Mouse (Mus musculus) cerebellum, postnatal 25 days (tissue): ENCODE results near the gene Dscaml1.

Source experiments
- DNase-seq, 2 experiments: peaks; one replicate each; pipeline ENCODE4 v3.0.0; 2021; ENCODE audit warnings: mixed read lengths in 2 of 2

The Dscaml1 gene

GRCm38 (mm10) chr9:45412287-45412686 is 14.1 kb upstream of the Dscaml1 start:
- DNase-seq: peak; percentile 94 to 96

DNA sequence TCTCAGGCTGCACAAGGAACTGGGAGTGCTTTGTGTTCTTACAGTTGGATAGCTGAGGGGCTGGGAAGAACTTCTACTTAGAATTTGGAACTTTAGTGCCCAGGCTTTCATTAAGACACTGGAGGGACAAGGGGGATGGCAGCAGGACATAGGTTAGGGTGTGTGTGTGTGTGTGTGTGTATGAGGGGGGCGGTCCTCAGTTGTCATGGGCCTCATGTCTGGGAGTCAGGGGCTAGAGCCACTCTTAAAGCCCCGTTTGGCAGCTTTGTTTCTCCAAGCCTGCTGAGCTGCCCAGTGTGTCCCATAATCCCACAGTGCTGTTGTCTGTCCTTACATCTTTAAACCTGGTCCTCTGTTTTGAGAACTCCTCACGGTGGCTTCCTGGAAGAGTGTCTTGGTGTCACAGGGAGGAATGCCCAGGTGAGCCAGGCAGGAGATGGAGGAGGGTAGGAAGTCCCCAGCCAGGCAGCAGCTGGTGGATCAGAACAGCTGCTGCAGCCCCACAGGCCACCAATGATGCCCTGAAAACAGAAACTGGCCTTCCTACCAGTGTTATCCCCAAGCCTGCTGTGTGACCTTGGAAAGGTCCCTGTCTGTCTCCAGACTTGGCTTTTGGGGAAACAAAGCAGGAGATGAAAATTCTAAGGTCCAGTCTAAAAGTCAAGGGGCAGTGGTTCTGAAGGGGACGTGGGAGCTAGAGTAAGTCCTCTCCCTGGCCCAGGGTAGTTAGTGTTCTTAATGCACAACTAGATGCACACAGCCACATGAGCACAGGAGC is 13.5 kb upstream of the Dscaml1 start:
- DNase-seq: no peak

DNA sequence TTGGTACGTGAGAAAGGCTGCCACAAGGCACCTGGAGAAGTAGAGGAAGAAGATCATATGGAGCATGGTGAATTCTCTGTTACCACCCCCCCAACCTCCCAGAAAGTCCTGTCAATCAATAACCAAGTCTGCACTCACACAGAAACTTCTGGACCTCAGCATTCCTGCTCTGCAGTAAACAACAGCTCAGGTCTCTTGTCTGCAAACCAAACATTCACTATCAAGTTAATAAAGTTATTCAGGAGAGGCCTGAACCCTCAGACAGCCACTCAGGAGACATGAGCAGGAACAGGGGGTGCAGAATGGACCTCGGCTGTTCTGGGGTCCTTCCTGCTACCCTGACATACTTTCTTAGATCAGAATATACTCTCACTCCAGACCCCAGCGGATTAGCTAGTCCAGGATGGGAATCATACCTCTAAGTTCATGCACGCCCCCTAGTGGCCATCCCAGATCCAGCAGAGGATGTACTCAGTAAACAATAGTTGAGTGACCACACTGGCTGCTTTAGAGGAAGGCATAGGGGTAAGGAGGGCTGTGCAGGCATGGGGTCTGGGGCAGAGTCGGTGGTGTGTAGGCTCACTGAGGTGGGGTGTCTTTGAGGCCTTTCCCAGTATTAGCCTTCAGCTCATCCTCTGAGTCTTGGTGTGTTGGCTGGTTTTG is 12.8 kb upstream of the Dscaml1 start:
- DNase-seq: peak; percentile 49 to 72

DNA sequence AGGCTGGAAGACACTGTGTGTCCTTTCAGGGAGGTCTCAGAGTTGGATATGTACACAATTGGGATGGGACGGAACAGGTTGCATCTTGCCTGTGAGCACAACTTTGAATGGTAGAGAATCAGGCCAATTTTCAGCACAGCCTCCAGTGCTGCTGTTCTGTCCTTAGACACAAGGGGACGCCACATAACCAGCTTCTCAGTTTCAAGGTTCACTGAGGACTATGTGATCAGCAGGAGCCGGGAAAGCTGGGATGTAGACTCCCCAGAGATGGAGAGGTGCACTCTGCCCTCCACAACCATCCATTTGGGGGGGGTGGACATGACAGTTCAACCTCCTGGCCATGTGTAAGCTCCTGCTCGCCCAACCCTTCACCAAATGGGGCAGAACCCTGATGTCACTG is 10.5 kb upstream of the Dscaml1 start:
- peak; percentile 87 to 88 for DNase-seq

DNA sequence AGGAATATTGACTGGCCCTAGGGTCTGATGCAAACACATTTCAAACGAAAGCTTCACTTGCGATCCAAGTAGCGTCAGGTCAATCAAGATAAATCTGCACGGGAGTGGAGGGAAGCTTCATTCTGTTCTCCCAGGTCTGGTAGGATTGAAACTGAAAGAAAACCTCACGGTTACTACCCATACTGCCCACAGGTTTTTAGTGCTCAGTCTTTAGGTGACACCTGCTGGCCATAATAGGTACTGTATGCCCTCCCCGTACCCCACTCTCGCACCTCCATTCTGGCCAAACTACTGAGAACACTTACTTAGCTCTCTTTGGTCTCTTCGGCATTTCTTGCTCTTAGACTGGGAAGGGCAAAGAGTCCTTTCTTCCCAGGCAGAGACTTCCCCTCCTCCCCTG is 9.2 kb upstream of the Dscaml1 start:
- DNase-seq: peak; percentile 77 to 86

- DNase-seq: peak in 1 of 2 experiments; percentile 47
These were observed 8.2 kb upstream of the Dscaml1 start for GRCm38 (mm10) chr9:45418252-45418651.

DNA sequence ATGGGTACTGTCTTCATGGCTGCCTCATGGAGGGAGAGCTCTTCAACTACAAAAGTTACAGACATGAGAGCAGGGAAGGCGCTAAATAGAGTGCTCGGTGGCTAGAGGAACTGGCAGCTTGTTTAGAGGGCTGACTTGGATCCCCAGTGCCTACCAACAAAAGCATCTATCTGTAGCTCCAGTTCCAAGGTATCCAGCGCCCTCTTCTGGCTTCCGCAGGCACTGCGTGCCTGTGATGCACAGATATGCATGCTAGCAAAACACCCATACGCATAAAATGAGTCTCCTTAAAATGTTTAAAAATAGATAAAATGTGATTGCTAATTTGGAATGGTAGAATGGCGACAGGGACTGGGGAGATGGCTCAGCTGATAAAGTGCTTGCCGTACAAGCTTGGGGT is 5.2 kb upstream of the Dscaml1 start:
- peak; percentile 56 to 67 for DNase-seq

- peak; percentile 62 for DNase-seq
These were observed 3.6 kb upstream of the Dscaml1 start for GRCm38 (mm10) chr9:45422761-45423298.

DNA sequence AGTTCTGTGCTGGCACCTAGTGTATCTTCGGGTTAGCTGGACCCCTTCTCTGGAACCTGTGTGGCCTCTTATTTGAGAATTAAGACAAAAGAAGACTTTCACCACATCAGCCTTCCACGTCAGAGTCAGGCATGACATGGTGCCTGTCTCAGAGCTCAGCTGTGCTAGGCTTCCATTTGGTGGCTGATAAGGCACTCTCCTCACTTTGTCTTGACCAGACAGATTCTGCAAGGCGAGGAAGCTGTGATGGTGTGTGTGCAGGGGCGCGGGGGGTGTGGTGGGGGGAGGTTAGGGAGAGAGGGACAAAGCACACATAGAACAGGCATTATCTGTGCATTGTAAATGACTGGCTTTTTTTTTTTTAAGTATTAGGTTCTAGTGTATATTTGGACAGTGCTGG is 3.0 kb downstream of the Dscaml1 start:
- DNase-seq: no peak

DNA sequence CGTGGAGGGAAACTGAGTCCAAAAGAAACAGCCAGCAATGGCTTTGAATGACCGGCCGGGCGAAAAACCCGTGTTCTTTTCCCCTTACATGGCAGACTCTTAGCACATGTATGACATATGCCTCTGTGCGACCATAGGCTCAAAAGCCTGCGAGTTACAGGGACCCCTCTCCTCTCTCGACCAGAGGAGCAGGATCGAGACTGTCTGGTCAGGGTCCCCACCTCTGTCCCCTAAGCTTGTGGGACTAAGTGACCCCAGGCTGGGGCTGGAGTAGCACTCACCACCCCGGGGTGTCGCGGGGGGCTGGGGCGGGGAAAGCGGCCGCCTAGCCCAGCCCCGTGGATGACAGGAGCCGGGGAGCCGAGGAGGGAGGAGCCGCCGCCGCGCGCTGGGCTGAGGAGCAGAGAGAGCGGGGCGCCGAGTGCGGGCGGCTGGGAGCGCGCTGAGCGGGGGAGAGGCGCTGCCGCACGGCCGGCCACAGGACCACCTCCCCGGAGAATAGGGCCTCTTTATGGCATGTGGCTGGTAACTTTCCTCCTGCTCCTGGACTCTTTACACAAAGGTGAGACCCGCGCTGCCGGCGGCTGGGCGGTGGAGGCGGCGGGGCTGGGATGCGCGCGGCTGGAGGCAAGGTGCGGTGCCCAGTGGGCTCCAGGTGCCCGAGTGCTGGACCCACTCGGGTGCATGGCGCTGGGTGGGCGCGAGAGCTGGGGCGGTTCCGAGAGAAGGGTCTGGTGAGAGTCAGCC is 3.7 kb downstream of the Dscaml1 start:
- DNase-seq: peak; percentile 81 to 87

DNA sequence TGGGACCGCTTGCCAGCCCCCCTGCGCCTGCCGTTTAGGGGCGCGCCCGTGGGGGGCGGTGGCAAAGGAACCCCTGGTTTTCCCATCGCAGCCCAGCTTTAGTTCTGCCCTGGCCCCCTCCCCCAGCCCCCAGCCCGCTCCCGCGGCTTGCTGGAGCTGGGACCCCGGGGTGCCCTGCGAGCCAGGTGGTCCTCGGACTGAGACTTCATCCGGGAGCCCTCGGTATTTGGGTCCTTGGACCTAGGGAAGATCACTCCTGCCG is 4.2 kb downstream of the Dscaml1 start:
- no peak for DNase-seq

DNA sequence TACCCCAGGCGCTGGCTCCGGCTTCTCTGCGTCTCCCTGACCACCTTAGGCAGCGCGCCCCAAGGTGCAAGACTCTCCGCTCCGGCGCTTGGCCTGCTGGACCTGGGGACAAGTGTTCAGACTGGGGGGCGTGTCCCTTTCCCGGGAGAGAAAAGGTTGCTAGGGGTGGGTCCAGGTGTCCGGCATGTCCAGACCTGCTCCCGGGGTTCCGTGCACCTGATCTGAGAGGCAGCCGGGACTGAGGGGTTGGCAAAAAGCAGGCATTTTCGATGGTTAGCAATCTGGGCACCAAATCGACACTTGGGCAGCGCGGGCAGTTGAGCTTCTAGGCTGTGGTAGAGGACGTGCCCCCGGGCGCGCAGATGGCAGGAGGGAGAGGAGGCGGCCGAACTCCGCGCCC is 4.7 kb downstream of the Dscaml1 start:
- peak; percentile 69 to 72 for DNase-seq

DNA sequence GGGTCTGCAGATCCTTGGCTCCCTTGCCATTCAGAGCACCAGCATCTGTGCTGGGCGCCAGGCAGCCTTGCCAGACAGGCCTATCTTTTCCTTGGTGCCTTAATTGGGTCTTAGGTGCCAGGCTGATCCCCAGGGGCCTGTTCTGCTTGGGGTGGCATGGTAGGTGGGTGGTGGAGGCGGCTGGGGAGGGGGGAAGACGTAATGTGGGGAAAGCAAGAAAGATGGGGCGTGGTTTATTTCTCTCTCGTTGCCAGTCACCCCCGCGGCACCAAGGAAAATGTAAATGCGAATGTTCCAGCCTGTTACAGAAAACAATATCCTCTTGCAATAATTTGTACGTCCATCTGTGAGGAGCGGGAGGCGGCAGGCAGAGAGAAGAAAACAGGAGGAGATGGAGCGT is 6.2 kb downstream of the Dscaml1 start:
- peak in 1 of 2 experiments; percentile 46 for DNase-seq

DNA sequence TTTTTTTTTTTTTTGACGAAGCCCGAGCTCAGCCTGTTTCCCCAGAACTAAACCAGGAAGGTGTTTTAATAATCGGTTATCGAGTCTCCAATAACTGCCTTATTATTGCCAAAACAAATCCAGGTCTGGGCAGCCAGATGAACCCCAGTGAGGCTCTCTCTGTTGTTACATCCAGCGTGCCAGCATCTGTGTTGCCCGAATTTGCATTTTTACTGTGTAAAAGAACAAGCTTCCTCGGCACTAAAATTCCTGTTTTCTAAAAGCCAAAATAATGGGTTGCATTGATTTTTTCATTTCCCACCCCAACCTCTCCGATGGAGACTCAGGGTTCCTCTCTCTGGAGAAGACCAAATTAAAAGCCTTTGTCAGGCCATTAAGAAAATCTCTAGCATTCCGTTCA is 6.7 kb downstream of the Dscaml1 start:
- no peak for DNase-seq

- no peak for DNase-seq
These were observed 7.7 kb downstream of the Dscaml1 start for GRCm38 (mm10) chr9:45434171-45434570.

DNA sequence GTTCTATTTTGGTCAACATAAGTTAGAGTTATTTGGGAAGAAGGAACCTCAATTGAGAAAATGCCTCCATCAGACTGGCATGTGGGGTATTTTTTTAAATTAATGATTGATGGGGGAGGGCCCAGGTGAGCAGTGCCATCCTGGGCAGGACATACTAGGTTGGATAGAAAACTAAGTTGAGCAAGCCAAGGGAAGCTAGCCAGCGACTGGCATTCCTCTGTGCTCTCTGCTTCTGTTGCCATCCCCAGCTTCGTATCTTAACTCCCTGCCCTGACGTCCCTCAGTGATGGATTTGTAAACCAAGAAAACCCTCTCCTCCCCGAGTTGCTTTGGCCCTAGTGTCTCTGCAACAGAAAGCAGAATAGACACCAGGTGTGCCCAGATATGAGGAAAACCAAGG is 12.6 kb downstream of the Dscaml1 start:
- peak in 1 of 2 experiments; percentile 54 for DNase-seq

DNA sequence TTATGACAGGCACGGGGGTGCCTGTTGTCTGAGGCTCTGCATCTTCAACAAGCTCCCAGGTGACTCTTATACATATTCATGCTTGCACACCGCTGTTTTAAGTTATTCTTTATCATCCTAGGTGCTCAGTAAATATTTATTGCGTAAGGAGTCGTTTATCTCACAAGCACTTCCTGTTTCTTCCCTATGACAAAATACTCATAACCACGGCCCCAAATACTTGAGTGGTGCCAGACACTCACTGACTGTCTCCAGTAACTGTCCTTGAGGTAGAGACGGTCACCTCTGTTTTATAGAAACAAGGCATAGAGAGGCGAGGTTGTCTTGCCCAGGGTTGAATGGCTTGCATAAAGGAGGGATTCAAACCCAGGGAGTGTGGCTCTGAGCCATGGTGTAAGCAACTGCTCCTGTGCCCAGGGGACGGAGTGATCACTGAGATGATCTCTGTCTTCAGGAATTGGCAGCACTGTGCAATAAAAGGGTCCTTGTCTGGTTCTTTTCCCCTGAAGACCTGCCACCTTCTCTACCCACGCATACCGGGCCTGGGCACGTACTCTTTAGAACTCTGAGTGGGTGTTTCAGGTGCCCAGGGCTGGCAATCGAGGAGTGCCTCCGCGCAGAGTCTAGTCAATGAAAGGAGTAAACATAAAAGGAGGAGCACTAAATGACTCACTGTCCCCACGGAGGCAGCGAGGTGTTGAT is 13.8 kb downstream of the Dscaml1 start:
- DNase-seq: no peak

DNA sequence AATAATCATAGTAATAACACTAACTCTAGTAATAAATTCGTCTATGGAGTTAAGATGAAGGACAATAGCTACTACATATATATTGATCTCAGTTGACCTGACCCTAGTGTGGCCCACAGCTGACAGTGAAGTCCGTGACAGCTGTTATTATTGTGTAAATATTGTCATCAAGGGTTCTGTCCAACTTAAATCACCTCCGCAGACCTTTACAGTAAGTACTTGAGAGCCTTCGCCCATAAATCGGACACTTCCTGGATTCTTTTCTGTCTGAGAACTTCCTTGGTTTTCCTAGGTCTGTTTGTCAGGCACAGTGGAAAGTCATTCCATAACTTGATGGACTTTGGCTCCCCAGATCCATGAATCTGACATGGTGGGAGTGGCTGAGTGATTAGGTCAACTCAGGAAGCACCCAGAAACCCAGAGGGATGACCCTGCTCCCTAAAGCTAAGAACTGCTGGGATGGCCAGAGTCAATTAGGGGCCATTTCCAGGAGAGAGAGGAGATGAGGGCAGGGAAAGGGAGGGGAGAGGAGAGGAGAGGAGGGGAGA is 17.9 kb downstream of the Dscaml1 start:
- no peak for DNase-seq

DNA sequence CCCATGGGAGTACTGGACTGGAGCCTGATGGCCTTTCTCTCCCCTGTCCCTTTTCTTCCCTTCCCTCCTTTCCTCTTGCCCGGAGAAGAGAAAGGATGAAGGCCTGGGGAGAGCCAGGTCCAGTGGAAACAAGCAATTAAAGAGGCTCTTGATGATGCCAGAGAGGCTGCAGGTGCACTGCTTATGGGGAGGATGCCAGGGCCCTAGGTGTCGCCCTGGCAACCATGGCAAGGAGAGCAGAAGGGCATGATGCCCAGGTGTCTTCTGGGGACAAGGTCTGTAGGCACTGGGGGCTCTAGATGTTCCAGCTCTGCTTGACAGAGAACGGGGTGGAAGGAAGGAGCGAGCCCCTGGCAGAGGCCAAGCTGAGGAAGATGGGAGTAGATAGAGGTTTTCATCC is 23.2 kb downstream of the Dscaml1 start:
- peak; percentile 77 to 83 for DNase-seq

- no peak for DNase-seq
These were observed 24.9 kb downstream of the Dscaml1 start for GRCm38 (mm10) chr9:45451346-45451745.

- DNase-seq: peak in 1 of 2 experiments; percentile 40
These were observed 27.6 kb downstream of the Dscaml1 start for GRCm38 (mm10) chr9:45454032-45454431.

- no peak for DNase-seq
These were observed 28.6 kb downstream of the Dscaml1 start for GRCm38 (mm10) chr9:45454889-45455610.
